Mouse (Mus musculus) heart, postnatal 0 days (tissue): ENCODE results near the gene Sult1a1. TPM values are rescaled to one million over a fixed set of nuclear protein-coding genes. Genes with fewer than 3 reads are reported as not detected.

ENCODE experiments used
- ATAC-seq: fragments of 200-750 bp; cut with Nextera tagmentation; 2 replicates; pipeline ENCODE4 v1.8.0; 2017; ENCODE audit warnings: low read depth, moderate number of reproducible peaks, moderate library complexity; ENCODE audit not compliant: insufficient read depth
- DNase-seq: peaks from one replicate; pipeline ENCODE4 v3.0.0-alpha.2; 2016; ENCODE audit warnings: low spot score
- H3K27ac ChIP-seq: fragments of 300-500 bp; sonication (generic); 2 replicates; pipeline ENCODE4 v1.5.1; 2014; ENCODE audit warnings: low read depth, mild to moderate bottlenecking
- H3K27me3 ChIP-seq: fragments of 300-500 bp; sonication (generic); 2 replicates; pipeline ENCODE4 v1.6.1; 2014; ENCODE audit warnings: low read length, mixed read lengths; ENCODE audit not compliant: control insufficient read depth, insufficient read depth
- H3K36me3 ChIP-seq: fragments of 300-500 bp; sonication (generic); replicated peaks from 2 replicates; pipeline ENCODE4 v1.6.1; 2014; ENCODE audit warnings: low read length, mixed read lengths; ENCODE audit not compliant: control insufficient read depth, insufficient read depth
- H3K4me1 ChIP-seq: fragments of 300-500 bp; sonication (generic); 2 replicates; pipeline ENCODE4 v1.6.1; 2014; ENCODE audit warnings: antibody characterized with exemption; ENCODE audit not compliant: control insufficient read depth, insufficient read depth
- H3K4me2 ChIP-seq: fragments of 300-500 bp; sonication (generic); 2 replicates; pipeline ENCODE4 v1.6.1; 2014; ENCODE audit warnings: low read depth, mild to moderate bottlenecking, low read length, moderate library complexity
- H3K4me3 ChIP-seq: fragments of 300-500 bp; sonication (generic); 2 replicates; pipeline ENCODE4 v1.5.1; 2014; ENCODE audit warnings: low read depth, low read length
- H3K9ac ChIP-seq: fragments of 300-500 bp; sonication (generic); replicated peaks from 2 replicates; pipeline ENCODE4 v1.6.1; 2014; ENCODE audit warnings: low read depth, low read length, mixed read lengths
- H3K9me3 ChIP-seq: fragments of 300-500 bp; sonication (generic); replicated peaks from 2 replicates; pipeline ENCODE4 v1.6.1; 2016; ENCODE audit warnings: low read length; ENCODE audit not compliant: control insufficient read depth
- CTCF ChIP-seq: IDR thresholded peaks from 2 replicates; pipeline ENCODE4 v1.5.1; 2016; ENCODE audit warnings: antibody characterized with exemption, control low read depth, low read depth
- EP300 ChIP-seq: IDR thresholded peaks from 2 replicates; pipeline ENCODE4 v1.6.1; 2016; ENCODE audit warnings: antibody characterized with exemption, low read depth
- WGBS: fragments of 180-500 bp; shearing (Covaris S2); extraction: QIAGEN DNeasy Blood & Tissue Kit; methylation state at CpG from one replicate; pipeline ENCODE4 v1.1.7; 2014; 5-methylcytosine and 5-hydroxymethylcytosine counted together
- polyA plus RNA-seq: library from polyadenylated mRNA; unstranded; fragments of >200 nt; fragmentation: Nextera tagmentation; extraction: Ambion mirVana; gene quantifications from 2 replicates; pipeline ENCODE4 v1.2.1, GENCODE M21; 2015
- total RNA-seq: library from RNA; depleted of rRNA; stranded (reverse); fragments of >200 nt; gene quantifications from 2 replicates; pipeline ENCODE4 v1.2.3, GENCODE M21; 2014; ENCODE audit warnings: low replicate concordance

Gene Sult1a1
- total and polyA plus RNA-seq, 2 experiments from 2014 or later = 24.8 to 64.2 TPM

- WGBS = 56% methylated on average over 24 of the region's 24 CpGs
- peak overlapping the region; percentile 28; the same call in 1 of the 2 replicates for H3K27ac ChIP-seq
- no peak for ATAC-seq
- H3K4me3 ChIP-seq = peak overlapping the region; percentile 48; the same call in 1 of the 2 replicates
- DNase-seq = no peak
- H3K9me3 ChIP-seq = no peaks in the 10 kb centered on the region
- H3K4me2 ChIP-seq = peak overlapping the region; percentile 42
- peaks cover 38% of the 10 kb centered on the region for H3K27me3 ChIP-seq
- no peak for TF ChIP-seq CTCF
- TF ChIP-seq EP300 = no peak
- H3K4me1 ChIP-seq = peaks cover 12% of the 10 kb centered on the region; the same call in 1 of the 2 replicates
- no peak overlapping the region; the same call in 1 of the 2 replicates for H3K9ac ChIP-seq
- H3K36me3 ChIP-seq = no peaks in the 10 kb centered on the region
Observed at GRCm38 (mm10) chr7:126701559-126702357, 25.5 kb upstream of the Sult1a1 start.

GRCm38 (mm10) chr7:126701070-126701469, 24.8 kb upstream of the Sult1a1 start:
- no peak overlapping the region for H3K9ac ChIP-seq
- no peak overlapping the region for H3K27ac ChIP-seq
- H3K4me1 ChIP-seq = peaks cover 17% of the 10 kb centered on the region; the same call in 1 of the 2 replicates
- 0% methylated on average over 11 of the region's 11 CpGs for WGBS
- DNase-seq (peak; percentile 83), ATAC-seq (peak; percentile 64)
- no peak overlapping the region for H3K4me3 ChIP-seq
- TF ChIP-seq EP300 (no peak), CTCF (peak; percentile 81)
- no peaks in the 10 kb centered on the region for H3K36me3 ChIP-seq
- no peaks in the 10 kb centered on the region for H3K9me3 ChIP-seq
- peak overlapping the region; percentile 42 for H3K4me2 ChIP-seq
- peaks cover 38% of the 10 kb centered on the region for H3K27me3 ChIP-seq

- Histone ChIP-seq H3K9me3 (no peaks in the 10 kb centered on the region), H3K27me3 (peaks cover 37% of the 10 kb centered on the region), H3K4me1 (peaks cover 17% of the 10 kb centered on the region; the same call in 1 of the 2 replicates), H3K36me3 (no peaks in the 10 kb centered on the region), H3K4me2 (no peak overlapping the region), H3K27ac (no peak overlapping the region), H3K4me3 (no peak overlapping the region), H3K9ac (no peak overlapping the region)
- 78% methylated on average over 25 of the region's 25 CpGs for WGBS
- no peak for ATAC-seq
- no peak for TF ChIP-seq EP300
- no peak for TF ChIP-seq CTCF
- DNase-seq = no peak
Observed at GRCm38 (mm10) chr7:126700063-126701015, 24.1 kb upstream of the Sult1a1 start.

GRCm38 (mm10) chr7:126697838-126698237, 21.6 kb upstream of the Sult1a1 start:
- H3K27ac ChIP-seq = no peak overlapping the region
- WGBS = 93% methylated on average over 8 of the region's 8 CpGs
- no peaks in the 10 kb centered on the region for H3K9me3 ChIP-seq

GRCm38 (mm10) chr7:126696886-126697285, 20.7 kb upstream of the Sult1a1 start:
- peaks cover 14% of the 10 kb centered on the region; the same call in 1 of the 2 replicates for H3K4me1 ChIP-seq
- no peak overlapping the region for H3K27ac ChIP-seq
- peaks cover 3% of the 10 kb centered on the region for H3K36me3 ChIP-seq
- WGBS = 65% methylated on average over 3 of the region's 3 CpGs
- TF ChIP-seq EP300 (no peak), CTCF (no peak)
- no peak for ATAC-seq
- no peaks in the 10 kb centered on the region for H3K9me3 ChIP-seq
- peak overlapping the region; percentile 66 for H3K9ac ChIP-seq
- H3K4me3 ChIP-seq = no peak overlapping the region
- H3K4me2 ChIP-seq = peak overlapping the region; percentile 92
- H3K27me3 ChIP-seq = peaks cover 4% of the 10 kb centered on the region; the same call in 1 of the 2 replicates
- DNase-seq = no peak

More at GRCm38 (mm10) chr7:126697838-126698237, 21.6 kb upstream of the Sult1a1 start:
- TF ChIP-seq EP300 = no peak
- Histone ChIP-seq H3K9ac (no peak overlapping the region), H3K4me3 (no peak overlapping the region), H3K4me2 (no peak overlapping the region), H3K27me3 (peaks cover 13% of the 10 kb centered on the region), H3K36me3 (no peaks in the 10 kb centered on the region), H3K4me1 (peaks cover 14% of the 10 kb centered on the region; the same call in 1 of the 2 replicates)
- no peak for DNase-seq
- ATAC-seq = no peak
